Mouse (Mus musculus) hindbrain, postnatal 0 days (tissue): Measurements from ENCODE around the gene Trpv5. TPM values are rescaled to one million over a fixed set of nuclear protein-coding genes. Genes with fewer than 3 reads are reported as not detected.

Experiments used
- ATAC-seq: fragments of 200-750 bp; cut with Nextera tagmentation; 2 replicates; pipeline ENCODE4 v1.8.0; 2017; ENCODE audit warnings: mild to moderate bottlenecking, moderate TSS enrichment, moderate library complexity
- DNase-seq: peaks from one replicate; pipeline ENCODE4 v3.0.0-alpha.2; 2015; ENCODE audit warnings: low spot score
- H3K27ac ChIP-seq: fragments of 300-500 bp; sonication (generic); 2 replicates; pipeline ENCODE4 v1.5.1; 2014; ENCODE audit warnings: mild to moderate bottlenecking
- H3K27me3 ChIP-seq: fragments of 300-500 bp; sonication (generic); 2 replicates; pipeline ENCODE4 v1.6.1; 2014; ENCODE audit warnings: low read length, mixed read lengths; ENCODE audit not compliant: insufficient read depth
- H3K36me3 ChIP-seq: fragments of 300-500 bp; sonication (generic); 2 replicates; pipeline ENCODE4 v1.6.1; 2014; ENCODE audit warnings: low read length, mixed read lengths; ENCODE audit not compliant: insufficient read depth
- H3K4me1 ChIP-seq: fragments of 300-500 bp; sonication (generic); 2 replicates; pipeline ENCODE4 v1.6.1; 2014; ENCODE audit warnings: antibody characterized with exemption, low read length, mixed read lengths; ENCODE audit not compliant: insufficient read depth
- H3K4me2 ChIP-seq: fragments of 300-500 bp; sonication (generic); 2 replicates; pipeline ENCODE4 v1.6.1; 2014; ENCODE audit warnings: low read depth, mild to moderate bottlenecking, low read length, moderate library complexity, mixed read lengths
- H3K4me3 ChIP-seq: fragments of 300-500 bp; sonication (generic); 2 replicates; pipeline ENCODE4 v1.5.1; 2014; ENCODE audit warnings: low read length
- H3K9ac ChIP-seq: fragments of 300-500 bp; sonication (generic); replicated peaks from 2 replicates; pipeline ENCODE4 v1.6.1; 2014; ENCODE audit warnings: mild to moderate bottlenecking, low read length, moderate library complexity, mixed read lengths
- H3K9me3 ChIP-seq: fragments of 300-500 bp; sonication (generic); 2 replicates; pipeline ENCODE4 v1.6.1; 2016; ENCODE audit warnings: low read length, mixed read lengths
- CTCF ChIP-seq: IDR thresholded peaks from 2 replicates; pipeline ENCODE4 v1.5.1; 2016; ENCODE audit warnings: antibody characterized with exemption, control low read depth, low read depth
- WGBS: fragments of 180-500 bp; shearing (Covaris S2); extraction: QIAGEN DNeasy Blood & Tissue Kit; methylation state at CpG from one replicate; pipeline ENCODE4 v1.1.7; 2014; 5-methylcytosine and 5-hydroxymethylcytosine counted together
- polyA plus RNA-seq: library from polyadenylated mRNA; unstranded; fragments of >200 nt; fragmentation: Nextera tagmentation; extraction: Ambion mirVana; gene quantifications from 2 replicates; pipeline ENCODE4 v1.2.1, GENCODE M21; 2015
- total RNA-seq: library from RNA; depleted of rRNA; stranded (reverse); fragments of >200 nt; gene quantifications from 2 replicates; pipeline ENCODE4 v1.2.3, GENCODE M21; 2014

The Trpv5 gene
- total and polyA plus RNA-seq, 2 experiments from 2014 or later = not detected

DNA sequence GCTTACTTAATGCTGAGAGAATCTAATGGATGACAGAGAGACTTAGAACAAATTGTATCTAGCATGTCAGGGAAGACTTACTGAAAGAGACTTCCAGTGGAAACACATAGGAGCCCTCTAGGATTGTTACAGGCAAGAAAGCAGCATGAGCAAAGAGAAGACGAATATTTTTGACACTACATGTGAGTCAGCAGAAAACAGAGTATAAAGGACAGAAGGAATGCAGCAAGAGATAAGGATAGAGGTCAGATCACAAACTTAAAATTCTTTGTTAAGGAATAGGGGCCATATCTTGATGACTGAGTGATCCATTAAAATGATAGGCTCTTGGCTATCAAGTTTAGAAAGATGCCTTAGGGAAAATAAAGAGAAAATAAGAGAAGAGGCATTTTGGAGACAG is 20.7 kb upstream of the Trpv5 start:
- 83% methylated on average over 1 of the region's 1 CpGs for WGBS
- H3K9me3 ChIP-seq = no peaks in the 10 kb centered on the region

DNA sequence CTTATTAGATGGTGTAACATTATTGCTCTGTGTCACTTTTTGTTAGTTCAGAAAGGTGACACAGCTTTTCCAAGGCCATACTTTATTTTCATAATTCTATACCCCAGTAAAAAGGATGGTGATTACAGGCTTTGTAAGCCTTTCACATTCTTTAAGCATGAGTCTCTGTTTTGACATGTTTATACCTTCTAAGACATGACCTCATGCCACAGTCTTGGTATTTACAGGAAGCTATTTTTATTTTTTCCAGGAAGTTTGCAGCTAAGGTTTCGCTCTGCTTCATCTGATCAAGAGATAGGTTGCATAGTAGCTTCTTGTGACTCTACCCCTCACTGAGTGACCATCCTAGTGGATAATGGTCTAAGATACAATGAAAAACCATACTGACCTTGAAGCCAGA is 13.8 kb upstream of the Trpv5 start:
- Histone ChIP-seq H3K4me1 (no peaks in the 10 kb centered on the region), H3K9me3 (no peaks in the 10 kb centered on the region), H3K27me3 (no peaks in the 10 kb centered on the region), H3K36me3 (no peaks in the 10 kb centered on the region), H3K9ac (no peak overlapping the region), H3K4me3 (no peak overlapping the region), H3K27ac (no peak overlapping the region), H3K4me2 (no peak overlapping the region)
- no peak for TF ChIP-seq CTCF
- WGBS = 88% methylated on average over 1 of the region's 1 CpGs
- DNase-seq (no peak), ATAC-seq (no peak)

More for the DNA sequence above, 20.7 kb upstream of the Trpv5 start:
- no peak for TF ChIP-seq CTCF
- DNase-seq (no peak), ATAC-seq (no peak)
- H3K36me3 ChIP-seq = no peaks in the 10 kb centered on the region
- no peaks in the 10 kb centered on the region for H3K27me3 ChIP-seq
- H3K9ac ChIP-seq = no peak overlapping the region
- no peaks in the 10 kb centered on the region for H3K4me1 ChIP-seq
- no peak overlapping the region for H3K4me2 ChIP-seq
- no peak overlapping the region for H3K27ac ChIP-seq
- no peak overlapping the region for H3K4me3 ChIP-seq

DNA sequence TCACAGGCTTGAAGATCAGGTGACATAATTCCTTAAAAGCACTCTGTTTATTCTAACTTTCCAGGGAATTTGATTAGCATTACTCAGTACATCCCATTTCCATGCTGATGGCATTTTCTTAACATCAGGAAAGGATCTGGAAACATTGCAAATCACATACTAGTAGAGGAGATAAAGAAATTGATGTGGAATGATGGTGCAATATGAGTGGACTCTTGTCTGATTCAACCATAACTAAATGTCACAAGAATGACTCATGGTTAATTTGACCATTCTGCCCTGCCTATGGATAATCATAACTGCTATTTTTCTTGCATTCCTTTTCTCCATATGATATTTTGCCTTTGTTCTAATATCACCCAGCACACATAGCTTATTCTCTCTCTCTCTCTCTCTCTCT is 11.6 kb upstream of the Trpv5 start:
- no peak for ATAC-seq

DNA sequence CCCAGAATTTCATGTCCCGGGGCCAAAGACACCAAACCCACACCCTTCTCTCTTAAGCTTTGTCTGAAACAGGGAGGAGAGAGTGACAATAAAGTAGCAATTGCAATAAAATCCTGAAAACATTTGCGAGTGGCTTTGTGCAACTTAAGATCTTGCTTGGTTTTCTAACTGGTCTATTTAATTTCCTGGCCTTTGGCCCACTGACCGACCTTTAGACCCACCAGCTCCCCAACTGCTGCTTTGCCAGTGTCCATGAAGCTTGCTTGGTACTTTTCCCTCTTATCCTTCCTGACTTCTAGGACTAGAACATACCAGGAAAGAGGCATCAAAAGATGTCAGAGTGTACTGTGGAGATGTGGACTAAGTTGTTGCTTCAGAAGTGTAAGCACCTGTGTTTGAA is 5.0 kb upstream of the Trpv5 start:
- TF ChIP-seq CTCF = no peak
- 90% methylated on average over 3 of the region's 3 CpGs for WGBS

More for the DNA sequence above, 11.6 kb upstream of the Trpv5 start:
- H3K27ac ChIP-seq = no peak overlapping the region
- H3K9ac ChIP-seq = no peak overlapping the region
- H3K27me3 ChIP-seq = no peaks in the 10 kb centered on the region
- H3K4me1 ChIP-seq = no peaks in the 10 kb centered on the region
- H3K36me3 ChIP-seq = no peaks in the 10 kb centered on the region
- no peak overlapping the region for H3K4me3 ChIP-seq
- TF ChIP-seq CTCF = no peak
- no peak overlapping the region for H3K4me2 ChIP-seq
- no peaks in the 10 kb centered on the region for H3K9me3 ChIP-seq
- DNase-seq = no peak

DNA sequence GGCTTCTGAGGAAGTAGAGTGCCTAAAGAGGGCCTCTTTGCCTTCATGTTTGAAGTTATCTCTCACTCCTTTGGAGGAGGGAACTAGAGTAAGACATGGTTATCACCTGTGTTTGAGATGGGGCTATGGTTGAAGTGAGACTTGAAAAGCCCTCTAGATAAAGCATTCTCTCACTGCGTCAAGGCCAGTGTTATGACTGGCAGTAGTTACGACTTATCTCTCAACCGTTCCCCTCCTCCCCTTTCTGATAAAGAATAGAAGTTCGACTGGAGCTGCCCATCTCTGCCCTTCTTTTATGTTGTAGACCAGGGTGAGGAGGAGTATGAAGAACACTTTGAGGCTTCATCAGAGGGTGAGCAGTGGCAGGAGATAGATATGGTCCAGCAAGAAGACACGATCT is 4.3 kb upstream of the Trpv5 start:
- WGBS = 90% methylated on average over 5 of the region's 5 CpGs
- DNase-seq = no peak
- Histone ChIP-seq H3K9ac (no peak overlapping the region), H3K27me3 (no peaks in the 10 kb centered on the region), H3K9me3 (no peaks in the 10 kb centered on the region), H3K27ac (no peak overlapping the region), H3K4me3 (no peak overlapping the region), H3K4me2 (no peak overlapping the region), H3K4me1 (no peaks in the 10 kb centered on the region), H3K36me3 (no peaks in the 10 kb centered on the region)
- no peak for ATAC-seq
- TF ChIP-seq CTCF = no peak

More for the DNA sequence above, 5.0 kb upstream of the Trpv5 start:
- no peak overlapping the region for H3K9ac ChIP-seq
- no peak overlapping the region for H3K27ac ChIP-seq
- ATAC-seq (no peak), DNase-seq (no peak)
- no peak overlapping the region for H3K4me3 ChIP-seq
- H3K9me3 ChIP-seq = no peaks in the 10 kb centered on the region
- H3K4me1 ChIP-seq = no peaks in the 10 kb centered on the region
- no peaks in the 10 kb centered on the region for H3K27me3 ChIP-seq
- H3K36me3 ChIP-seq = no peaks in the 10 kb centered on the region
- H3K4me2 ChIP-seq = no peak overlapping the region

DNA sequence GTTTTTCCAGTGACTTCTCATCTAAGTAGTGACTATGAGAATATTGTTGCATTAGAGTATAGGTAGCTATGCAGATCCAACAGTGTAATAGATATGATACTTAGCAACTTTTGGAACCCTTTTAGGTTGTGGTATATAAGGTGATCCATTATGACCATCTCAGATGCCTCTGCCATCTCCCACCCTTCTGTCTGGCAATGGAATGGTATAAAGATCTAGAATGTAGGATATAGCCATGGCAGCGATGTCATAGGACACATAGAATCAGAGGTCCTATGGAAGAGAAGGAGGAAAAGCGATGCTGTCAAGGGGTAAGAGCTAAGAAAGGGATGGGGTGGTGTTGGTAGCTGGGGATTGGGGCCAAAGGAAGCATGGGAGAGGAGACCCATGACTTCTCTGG is 3.6 kb upstream of the Trpv5 start, which contains the start of gene Llcfc1:
Gene Llcfc1, plus strand, starts transcription at position 301 of the 400 bp plus-strand sequence.
- no peak within 1 kb of the TSS for H3K4me3 ChIP-seq
- 79% methylated on average over 2 of the region's 2 CpGs for WGBS
- TF ChIP-seq CTCF = no peak
- no peaks in the 10 kb centered on the region for H3K36me3 ChIP-seq
- no peaks in the 10 kb centered on the region for H3K9me3 ChIP-seq
- DNase-seq (no peak), ATAC-seq (no peak)
- H3K4me2 ChIP-seq = no peak within 1 kb of the TSS
- no peak within 1 kb of the TSS for H3K27ac ChIP-seq
- no peak within 1 kb of the TSS for H3K9ac ChIP-seq
- H3K27me3 ChIP-seq = no peaks in the 10 kb centered on the region
- H3K4me1 ChIP-seq = no peaks in the 10 kb centered on the region

DNA sequence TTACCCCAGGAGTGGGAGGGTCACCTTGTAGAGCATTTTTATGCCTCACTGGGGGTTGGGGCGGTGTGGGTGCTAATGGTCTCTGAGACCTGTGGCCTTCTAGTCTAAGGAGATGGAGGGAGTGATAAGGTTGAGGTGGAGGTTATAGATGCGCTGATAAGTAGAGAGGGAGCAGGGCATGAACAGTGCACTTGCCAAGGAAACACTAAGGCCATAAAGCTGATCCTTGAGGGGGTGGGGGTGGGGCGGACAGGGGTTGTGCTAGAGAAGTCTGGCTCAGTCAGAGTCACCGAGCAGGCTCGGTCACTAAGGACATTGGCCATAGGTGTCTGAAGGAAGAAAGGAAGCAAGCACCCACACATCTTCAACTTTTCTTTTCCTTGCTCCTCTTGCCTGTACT is 1.1 kb upstream of the Trpv5 start:
- no peak for TF ChIP-seq CTCF
- WGBS = 87% methylated on average over 5 of the region's 5 CpGs

More for the DNA sequence above, 1.1 kb upstream of the Trpv5 start:
- Histone ChIP-seq H3K9me3 (no peaks in the 10 kb centered on the region), H3K4me3 (no peak overlapping the region), H3K27ac (no peak overlapping the region), H3K4me2 (no peak overlapping the region), H3K4me1 (no peaks in the 10 kb centered on the region), H3K27me3 (no peaks in the 10 kb centered on the region), H3K36me3 (no peaks in the 10 kb centered on the region), H3K9ac (no peak overlapping the region)
- no peak for DNase-seq
- ATAC-seq = no peak
